Mouse (Mus musculus) heart, postnatal 0 days (tissue): ENCODE results near the gene Tceanc. TPM values are rescaled to one million over a fixed set of nuclear protein-coding genes. Genes with fewer than 3 reads are reported as not detected.

ENCODE experiments used
- ATAC-seq: fragments of 200-750 bp; cut with Nextera tagmentation; 2 replicates; pipeline ENCODE4 v1.8.0; 2017; ENCODE audit warnings: low read depth, moderate number of reproducible peaks, moderate library complexity; ENCODE audit not compliant: insufficient read depth
- DNase-seq: peaks from one replicate; pipeline ENCODE4 v3.0.0-alpha.2; 2016; ENCODE audit warnings: low spot score
- H3K27ac ChIP-seq: fragments of 300-500 bp; sonication (generic); 2 replicates; pipeline ENCODE4 v1.5.1; 2014; ENCODE audit warnings: low read depth, mild to moderate bottlenecking
- H3K27me3 ChIP-seq: fragments of 300-500 bp; sonication (generic); 2 replicates; pipeline ENCODE4 v1.6.1; 2014; ENCODE audit warnings: low read length, mixed read lengths; ENCODE audit not compliant: control insufficient read depth, insufficient read depth
- H3K36me3 ChIP-seq: fragments of 300-500 bp; sonication (generic); replicated peaks from 2 replicates; pipeline ENCODE4 v1.6.1; 2014; ENCODE audit warnings: low read length, mixed read lengths; ENCODE audit not compliant: control insufficient read depth, insufficient read depth
- H3K4me1 ChIP-seq: fragments of 300-500 bp; sonication (generic); 2 replicates; pipeline ENCODE4 v1.6.1; 2014; ENCODE audit warnings: antibody characterized with exemption; ENCODE audit not compliant: control insufficient read depth, insufficient read depth
- H3K4me2 ChIP-seq: fragments of 300-500 bp; sonication (generic); 2 replicates; pipeline ENCODE4 v1.6.1; 2014; ENCODE audit warnings: low read depth, mild to moderate bottlenecking, low read length, moderate library complexity
- H3K4me3 ChIP-seq: fragments of 300-500 bp; sonication (generic); 2 replicates; pipeline ENCODE4 v1.5.1; 2014; ENCODE audit warnings: low read depth, low read length
- H3K9ac ChIP-seq: fragments of 300-500 bp; sonication (generic); replicated peaks from 2 replicates; pipeline ENCODE4 v1.6.1; 2014; ENCODE audit warnings: low read depth, low read length, mixed read lengths
- H3K9me3 ChIP-seq: fragments of 300-500 bp; sonication (generic); replicated peaks from 2 replicates; pipeline ENCODE4 v1.6.1; 2016; ENCODE audit warnings: low read length; ENCODE audit not compliant: control insufficient read depth
- CTCF ChIP-seq: IDR thresholded peaks from 2 replicates; pipeline ENCODE4 v1.5.1; 2016; ENCODE audit warnings: antibody characterized with exemption, control low read depth, low read depth
- EP300 ChIP-seq: IDR thresholded peaks from 2 replicates; pipeline ENCODE4 v1.6.1; 2016; ENCODE audit warnings: antibody characterized with exemption, low read depth
- WGBS: fragments of 180-500 bp; shearing (Covaris S2); extraction: QIAGEN DNeasy Blood & Tissue Kit; methylation state at CpG from one replicate; pipeline ENCODE4 v1.1.7; 2014; 5-methylcytosine and 5-hydroxymethylcytosine counted together
- polyA plus RNA-seq: library from polyadenylated mRNA; unstranded; fragments of >200 nt; fragmentation: Nextera tagmentation; extraction: Ambion mirVana; gene quantifications from 2 replicates; pipeline ENCODE4 v1.2.1, GENCODE M21; 2015
- total RNA-seq: library from RNA; depleted of rRNA; stranded (reverse); fragments of >200 nt; gene quantifications from 2 replicates; pipeline ENCODE4 v1.2.3, GENCODE M21; 2014; ENCODE audit warnings: low replicate concordance; rRNA removed

Tceanc gene
- total and polyA plus RNA-seq, 2 experiments from 2014 or later, result 5.5 to 7.6 TPM

- TF ChIP-seq CTCF (no peak), EP300 (no peak)
- no peak overlapping the region for H3K27ac ChIP-seq
- no peak overlapping the region for H3K9ac ChIP-seq
- H3K4me1 ChIP-seq, result no peaks in the 10 kb centered on the region
- H3K27me3 ChIP-seq, result no peaks in the 10 kb centered on the region
- DNase-seq (no peak), ATAC-seq (no peak)
- no peak overlapping the region for H3K4me2 ChIP-seq
- H3K36me3 ChIP-seq, result no peaks in the 10 kb centered on the region
- no peak overlapping the region for H3K4me3 ChIP-seq
- H3K9me3 ChIP-seq, result no peaks in the 10 kb centered on the region
- WGBS, result 90% methylated on average over 1 of the region's 1 CpGs
Observed at GRCm38 (mm10) chrX:166455525-166455924, 62.8 kb downstream of the Tceanc start.

- Histone ChIP-seq H3K36me3 (no peaks in the 10 kb centered on the region), H3K27ac (no peak overlapping the region), H3K4me2 (no peak overlapping the region), H3K27me3 (no peaks in the 10 kb centered on the region), H3K9ac (no peak overlapping the region), H3K4me3 (no peak overlapping the region), H3K4me1 (no peaks in the 10 kb centered on the region), H3K9me3 (no peaks in the 10 kb centered on the region)
- TF ChIP-seq CTCF (no peak), EP300 (no peak)
- DNase-seq (no peak), ATAC-seq (no peak)
- WGBS, result 76% methylated on average over 3 of the region's 3 CpGs
Observed at GRCm38 (mm10) chrX:166454331-166454730, 64.0 kb downstream of the Tceanc start.

GRCm38 (mm10) chrX:166453532-166453931, 64.8 kb downstream of the Tceanc start:
- H3K4me3 ChIP-seq, result no peak overlapping the region
- H3K36me3 ChIP-seq, result no peaks in the 10 kb centered on the region
- TF ChIP-seq CTCF (no peak), EP300 (no peak)
- H3K27ac ChIP-seq, result no peak overlapping the region
- H3K27me3 ChIP-seq, result no peaks in the 10 kb centered on the region
- no peak for DNase-seq
- WGBS, result 61% methylated on average over 6 of the region's 6 CpGs
- no peak overlapping the region for H3K9ac ChIP-seq
- H3K9me3 ChIP-seq, result no peaks in the 10 kb centered on the region
- H3K4me1 ChIP-seq, result no peaks in the 10 kb centered on the region
- no peak for ATAC-seq
- no peak overlapping the region for H3K4me2 ChIP-seq

Other genes starting within 250 kb of the Tceanc start
- 13.5 and 14.6 TPM in 2 replicates for gene Trappc2, start 78.0 kb downstream of the Tceanc start, total RNA-seq
- 38.7 and 42.5 TPM in 2 replicates for gene Trappc2, start 78.0 kb downstream of the Tceanc start, polyA plus RNA-seq
- gene Ofd1, start 77.9 kb downstream of the Tceanc start, total RNA-seq, result 3.6 and 4.7 TPM in 2 replicates
- 3.9 and 4.5 TPM in 2 replicates for gene Ofd1, start 77.9 kb downstream of the Tceanc start, polyA plus RNA-seq
- 17.2 and 28.9 TPM in 2 replicates for gene Rab9, start 38.7 kb downstream of the Tceanc start, total RNA-seq
- 37.3 and 40.5 TPM in 2 replicates for gene Rab9, start 38.7 kb downstream of the Tceanc start, polyA plus RNA-seq
- gene Egfl6, start 67.2 kb upstream of the Tceanc start, total RNA-seq, result not detected in 2 replicates
- gene Egfl6, start 67.2 kb upstream of the Tceanc start, polyA plus RNA-seq, result 0.64 and 0.86 TPM in 2 replicates